Mouse (Mus musculus): ENCODE measurements around the gene Adcy2. TPM values are rescaled to one million over a fixed set of nuclear protein-coding genes. Genes with fewer than 3 reads are reported as not detected.

Adcy2 gene
- polyA plus RNA-seq, 1 experiment from 2014 or later = 4.8 TPM

DNA sequence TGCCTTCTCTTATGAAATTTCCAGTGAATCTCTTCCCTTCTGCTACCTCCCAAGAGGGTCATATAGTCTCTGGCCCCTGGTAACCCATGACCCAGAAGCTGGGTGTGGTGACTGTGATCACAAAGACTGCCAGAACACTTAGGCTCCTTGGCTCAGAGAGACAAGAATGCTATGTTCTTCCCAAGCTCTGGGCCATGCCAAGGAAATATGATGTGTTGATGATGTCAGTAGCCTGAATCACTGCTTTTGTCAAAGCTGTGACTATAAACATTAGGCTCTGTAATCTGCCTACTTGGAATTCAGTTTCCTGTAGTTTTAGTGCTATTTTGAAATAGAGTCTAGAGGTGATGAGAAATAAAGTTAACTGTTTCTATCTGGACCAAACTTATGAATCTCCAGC is 206.1 kb downstream of the Adcy2 start:
- H3K9me3 ChIP-seq = no peaks in the 10 kb centered on the region
- H3K4me1 ChIP-seq (replicated peaks) = no peaks in the 10 kb centered on the region
- no peak overlapping the region for H3K9ac ChIP-seq
- no peak for ATAC-seq
- no peaks in the 10 kb centered on the region for H3K36me3 ChIP-seq
- H3K27me3 ChIP-seq (replicated peaks) = no peaks in the 10 kb centered on the region
- no peak overlapping the region for H3K27ac ChIP-seq
- H3K4me3 ChIP-seq (replicated peaks) = no peak overlapping the region
- H3K4me2 ChIP-seq (replicated peaks) = no peak overlapping the region

DNA sequence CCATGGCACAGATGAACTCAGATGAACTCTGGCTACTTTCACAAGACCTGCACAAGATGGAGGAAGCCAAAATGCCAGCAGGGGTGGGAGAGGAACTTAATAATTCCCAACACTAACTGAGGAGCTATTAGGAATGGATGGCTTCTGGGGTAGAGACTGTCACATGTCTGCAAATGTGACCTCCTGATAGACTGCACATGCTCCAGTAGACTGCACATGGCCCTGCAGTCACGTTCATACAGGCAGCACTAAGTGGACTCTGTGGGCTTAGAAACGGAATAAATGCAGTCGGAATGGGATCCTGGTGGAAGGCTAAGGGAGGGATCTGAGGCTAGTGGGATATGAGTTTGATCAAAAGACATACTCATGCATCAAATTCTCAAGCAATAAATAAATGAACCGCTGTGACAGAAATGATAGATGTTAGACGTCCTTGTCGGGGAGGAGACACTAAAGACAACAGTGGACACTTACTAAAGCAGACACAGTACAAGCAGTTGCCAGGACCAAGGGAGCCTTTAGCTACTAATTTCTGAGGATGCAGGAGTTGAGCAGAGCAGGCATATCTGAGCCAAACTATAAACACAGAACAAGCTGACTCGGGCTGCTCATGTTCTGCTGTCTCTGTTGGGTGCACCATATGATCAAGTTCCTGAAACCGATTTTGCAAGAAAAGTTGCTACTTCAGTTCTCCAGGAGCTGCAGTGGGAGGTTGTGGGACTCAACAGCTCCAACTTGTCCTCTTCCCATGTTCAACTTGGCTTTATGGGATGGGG is 211.9 kb downstream of the Adcy2 start:
- Histone ChIP-seq H3K27me3 (replicated peaks) (no peaks in the 10 kb centered on the region), H3K4me3 (replicated peaks) (no peak overlapping the region), H3K4me1 (replicated peaks) (no peaks in the 10 kb centered on the region), H3K27ac (no peak overlapping the region), H3K9me3 (no peaks in the 10 kb centered on the region), H3K36me3 (no peaks in the 10 kb centered on the region), H3K4me2 (replicated peaks) (no peak overlapping the region), H3K9ac (no peak overlapping the region)
- WGBS = 84% methylated on average over 8 of the region's 8 CpGs
- ATAC-seq = no peak

GRCm38 (mm10) chr13:68783096-68783495 is 216.2 kb downstream of the Adcy2 start:
- H3K27ac ChIP-seq = no peak overlapping the region
- H3K9ac ChIP-seq = no peak overlapping the region
- no peak for ATAC-seq
- H3K27me3 ChIP-seq (replicated peaks) = no peaks in the 10 kb centered on the region
- no peaks in the 10 kb centered on the region for H3K36me3 ChIP-seq
- WGBS = 61% methylated on average over 1 of the region's 1 CpGs
- H3K4me3 ChIP-seq (replicated peaks) = no peak overlapping the region
- no peaks in the 10 kb centered on the region for H3K4me1 ChIP-seq (replicated peaks)
- no peak overlapping the region for H3K4me2 ChIP-seq (replicated peaks)
- H3K9me3 ChIP-seq = no peaks in the 10 kb centered on the region

DNA sequence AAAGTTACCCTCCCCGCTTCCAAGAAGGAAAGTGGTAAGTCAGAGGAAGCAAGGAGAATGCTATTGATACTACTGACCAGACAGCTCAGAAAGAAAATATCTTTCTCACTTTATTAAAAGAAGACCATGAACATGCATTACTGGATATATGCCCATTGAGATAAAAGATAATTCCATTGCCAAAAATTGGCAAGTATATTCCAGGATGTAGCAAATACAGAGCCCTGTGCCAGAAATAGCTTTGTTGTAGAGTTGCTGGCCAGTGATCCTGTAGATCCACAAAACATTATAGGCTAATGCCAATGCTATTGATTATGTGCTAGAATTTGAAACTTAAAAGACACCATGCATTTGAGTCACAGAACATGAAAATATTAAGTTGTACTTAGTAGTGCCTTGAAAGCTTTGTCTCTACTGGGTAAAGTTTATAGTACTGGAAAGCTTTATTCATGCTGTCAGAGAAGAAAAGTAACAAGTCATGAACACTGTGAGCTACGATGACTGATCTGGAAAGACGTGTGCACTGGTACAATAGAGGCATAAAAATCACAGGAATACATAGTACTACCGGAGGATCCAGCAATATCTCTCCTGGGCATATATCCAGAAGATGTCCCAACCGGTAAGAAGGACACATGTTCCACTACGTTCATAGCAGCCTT is 221.2 kb downstream of the Adcy2 start:
- Histone ChIP-seq H3K4me2 (replicated peaks) (no peak overlapping the region), H3K9me3 (no peaks in the 10 kb centered on the region), H3K4me3 (replicated peaks) (no peak overlapping the region), H3K4me1 (replicated peaks) (no peaks in the 10 kb centered on the region), H3K27ac (no peak overlapping the region), H3K36me3 (no peaks in the 10 kb centered on the region), H3K27me3 (replicated peaks) (no peaks in the 10 kb centered on the region), H3K9ac (no peak overlapping the region)
- 89% methylated on average over 6 of the region's 6 CpGs for WGBS
- ATAC-seq = no peak

- ATAC-seq = no peak
Observed at GRCm38 (mm10) chr13:68773599-68774211, 225.6 kb downstream of the Adcy2 start.

DNA sequence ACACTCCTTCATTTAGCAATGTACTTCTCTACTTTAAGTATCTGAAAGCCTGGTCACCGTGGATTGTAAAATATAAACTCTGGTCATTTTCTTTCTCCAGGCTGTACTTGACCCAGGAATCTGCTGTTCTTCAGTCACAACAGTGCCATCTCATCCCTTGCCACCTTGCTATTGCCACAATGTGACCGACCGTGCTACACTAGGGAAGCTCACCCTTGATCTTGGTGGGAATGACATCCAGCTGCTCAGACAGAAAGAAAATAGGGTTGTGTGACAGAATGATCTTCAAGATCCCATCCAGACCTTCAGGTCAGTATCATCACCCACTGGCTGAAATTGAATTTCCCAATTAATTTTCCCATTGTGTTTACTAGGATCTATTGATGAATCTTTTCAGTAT is 230.8 kb downstream of the Adcy2 start:
- WGBS = 93% methylated on average over 3 of the region's 3 CpGs
- Histone ChIP-seq H3K4me1 (replicated peaks) (no peaks in the 10 kb centered on the region), H3K4me2 (replicated peaks) (no peak overlapping the region), H3K27me3 (replicated peaks) (no peaks in the 10 kb centered on the region), H3K4me3 (replicated peaks) (no peak overlapping the region), H3K36me3 (no peaks in the 10 kb centered on the region), H3K9ac (no peak overlapping the region), H3K27ac (no peak overlapping the region), H3K9me3 (no peaks in the 10 kb centered on the region)
- ATAC-seq = no peak

More at GRCm38 (mm10) chr13:68773599-68774211, 225.6 kb downstream of the Adcy2 start:
- Histone ChIP-seq H3K4me1 (replicated peaks) (no peaks in the 10 kb centered on the region), H3K9ac (no peak overlapping the region), H3K36me3 (no peaks in the 10 kb centered on the region), H3K4me3 (replicated peaks) (no peak overlapping the region), H3K9me3 (no peaks in the 10 kb centered on the region), H3K4me2 (replicated peaks) (no peak overlapping the region), H3K27me3 (replicated peaks) (no peaks in the 10 kb centered on the region), H3K27ac (no peak overlapping the region)
- 48% methylated on average over 2 of the region's 2 CpGs for WGBS

- Histone ChIP-seq H3K4me2 (replicated peaks) (no peak overlapping the region), H3K9ac (no peak overlapping the region), H3K36me3 (no peaks in the 10 kb centered on the region), H3K27me3 (replicated peaks) (no peaks in the 10 kb centered on the region), H3K9me3 (no peaks in the 10 kb centered on the region), H3K4me1 (replicated peaks) (no peaks in the 10 kb centered on the region), H3K4me3 (replicated peaks) (no peak overlapping the region), H3K27ac (no peak overlapping the region)
- 85% methylated on average over 8 of the region's 8 CpGs for WGBS
- ATAC-seq = no peak
Observed at GRCm38 (mm10) chr13:68765896-68766578, 233.3 kb downstream of the Adcy2 start.

GRCm38 (mm10) chr13:68764614-68765013 is 234.7 kb downstream of the Adcy2 start:
- Histone ChIP-seq H3K4me3 (replicated peaks) (no peak overlapping the region), H3K9me3 (no peaks in the 10 kb centered on the region), H3K36me3 (no peaks in the 10 kb centered on the region), H3K27me3 (replicated peaks) (no peaks in the 10 kb centered on the region), H3K4me2 (replicated peaks) (no peak overlapping the region), H3K27ac (no peak overlapping the region), H3K9ac (no peak overlapping the region), H3K4me1 (replicated peaks) (no peaks in the 10 kb centered on the region)
- no peak for ATAC-seq
- 80% methylated on average over 3 of the region's 3 CpGs for WGBS

- Histone ChIP-seq H3K4me2 (replicated peaks) (no peak overlapping the region), H3K4me3 (replicated peaks) (no peak overlapping the region), H3K36me3 (no peaks in the 10 kb centered on the region), H3K27ac (no peak overlapping the region), H3K9me3 (no peaks in the 10 kb centered on the region), H3K4me1 (replicated peaks) (no peaks in the 10 kb centered on the region), H3K9ac (no peak overlapping the region), H3K27me3 (replicated peaks) (no peaks in the 10 kb centered on the region)
- ATAC-seq = no peak
- 59% methylated on average over 9 of the region's 9 CpGs for WGBS
Observed at GRCm38 (mm10) chr13:68749801-68750200, 249.5 kb downstream of the Adcy2 start.

- H3K27ac ChIP-seq = no peak overlapping the region
- no peaks in the 10 kb centered on the region for H3K9me3 ChIP-seq
- ATAC-seq = no peak
- no peaks in the 10 kb centered on the region for H3K36me3 ChIP-seq
- 88% methylated on average over 2 of the region's 2 CpGs for WGBS
- no peaks in the 10 kb centered on the region for H3K27me3 ChIP-seq (replicated peaks)
- H3K4me2 ChIP-seq (replicated peaks) = no peak overlapping the region
- H3K4me3 ChIP-seq (replicated peaks) = no peak overlapping the region
- no peaks in the 10 kb centered on the region for H3K4me1 ChIP-seq (replicated peaks)
- H3K9ac ChIP-seq = no peak overlapping the region
Observed at GRCm38 (mm10) chr13:68749370-68749769, 250.0 kb downstream of the Adcy2 start.

DNA sequence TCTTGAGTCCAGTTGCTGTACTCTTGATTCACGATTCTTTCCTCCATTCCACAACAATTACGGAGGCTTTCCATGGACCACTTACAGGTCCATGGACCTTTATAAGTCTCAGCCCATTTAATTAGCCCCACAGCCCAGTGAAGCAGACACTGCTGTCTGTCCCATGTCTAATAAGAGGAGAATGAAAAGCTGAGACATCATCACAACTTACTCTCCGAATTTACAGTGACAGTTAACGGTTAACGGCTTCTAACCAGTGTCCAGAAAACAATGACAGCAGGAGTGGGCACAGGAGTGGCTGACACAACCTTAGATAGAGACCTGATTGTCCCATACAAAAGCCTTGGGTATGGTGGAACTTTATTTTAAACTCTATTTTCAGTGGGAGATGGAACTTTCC is 253.9 kb downstream of the Adcy2 start:
- no peaks in the 10 kb centered on the region for H3K27me3 ChIP-seq (replicated peaks)
- WGBS = 91% methylated on average over 5 of the region's 5 CpGs
- H3K4me1 ChIP-seq (replicated peaks) = no peaks in the 10 kb centered on the region
- H3K4me2 ChIP-seq (replicated peaks) = no peak overlapping the region
- no peaks in the 10 kb centered on the region for H3K36me3 ChIP-seq
- no peaks in the 10 kb centered on the region for H3K9me3 ChIP-seq
- no peak overlapping the region for H3K9ac ChIP-seq
- no peak overlapping the region for H3K4me3 ChIP-seq (replicated peaks)
- no peak overlapping the region for H3K27ac ChIP-seq
- no peak for ATAC-seq

DNA sequence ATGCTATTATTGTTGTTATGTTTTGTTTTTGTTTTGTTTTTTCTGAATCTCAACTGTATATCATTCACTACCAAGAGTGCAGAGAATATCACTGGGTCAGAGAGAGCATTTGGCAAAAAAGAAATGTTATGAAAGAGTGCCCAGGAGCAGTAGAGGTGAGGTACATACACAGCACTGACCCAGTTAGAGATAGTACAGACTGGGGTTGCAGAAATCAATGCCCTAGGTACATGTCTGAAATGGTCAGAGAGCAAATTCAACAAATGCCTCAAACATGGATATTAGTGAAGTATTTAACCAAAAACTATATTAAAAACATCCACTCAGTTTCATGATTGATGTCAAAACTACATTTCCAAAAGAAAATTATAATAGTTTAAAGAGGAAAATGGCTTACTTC is 286.7 kb downstream of the Adcy2 start:
- H3K9ac ChIP-seq = no peak overlapping the region
- no peaks in the 10 kb centered on the region for H3K9me3 ChIP-seq
- H3K27ac ChIP-seq = no peak overlapping the region
- H3K4me1 ChIP-seq (replicated peaks) = no peaks in the 10 kb centered on the region
- no peak overlapping the region for H3K4me3 ChIP-seq (replicated peaks)
- no peaks in the 10 kb centered on the region for H3K36me3 ChIP-seq
- no peak for ATAC-seq
- H3K27me3 ChIP-seq (replicated peaks) = no peaks in the 10 kb centered on the region
- H3K4me2 ChIP-seq (replicated peaks) = no peak overlapping the region
